Mouse (Mus musculus) Patski (cell line): ENCODE results near the gene Olfr361. TPM values are rescaled to one million over a fixed set of nuclear protein-coding genes. Genes with fewer than 3 reads are reported as not detected.
"Not testable (repeated sequence)": the region's sequence is repeated elsewhere in the genome, so short reads cannot be mapped to it uniquely, and the experiment has no call there.

Experiments
- ATAC-seq: fragments of 100-300 bp; one replicate; pipeline ENCODE4 v1.8.0; 2021
- CTCF ChIA-PET: fragments of 350-600 bp; sonication (Branson Sonifier 250); formaldehyde crosslinking; loops from one replicate; lab custom pipeline; 2022; ENCODE audit warnings: inconsistent platforms; lab: Charles Lee
- POLR2A ChIA-PET: fragments of 350-600 bp; sonication (Branson Sonifier 250); formaldehyde crosslinking; loops from one replicate; lab custom pipeline; 2022; ENCODE audit warnings: antibody characterized with exemption, inconsistent platforms; lab: Charles Lee
- DNase-seq: peaks from one replicate; pipeline ENCODE4 v3.0.0-alpha.2; 2011; ENCODE audit warnings: low read depth, low spot score
- H3K27me3 ChIP-seq: fragments of 371-371 bp; one replicate; pipeline ENCODE4 v1.5.1; 2021
- CTCF ChIP-seq: fragments of 100-300 bp; IDR thresholded peaks from one replicate; pipeline ENCODE4 v1.5.1; 2021
- in situ Hi-C: fragments of 300-500 bp; cut with MboI; formaldehyde crosslinking; loops from 3 replicates; pipeline ENCODE4 v1.11.1; 2018; ENCODE audit warnings: low pct_unique_long_range_greater_than_20kb, mixed read lengths
- polyA plus RNA-seq: library from polyadenylated mRNA; unstranded; gene quantifications from one replicate; pipeline ENCODE4 v1.2.3, GENCODE M21; 2021

The Olfr361 gene
- polyA plus RNA-seq: not detected

- in situ Hi-C loops: not testable (repeated sequence)
These were observed at the start of gene Olfr361 for GRCm38 (mm10) chr2:37089190-37089589. Olfr361 (minus strand) TSS chr2:37089290.

GRCm38 (mm10) chr2:37117810-37118209 is 28.7 kb upstream of the Olfr361 start, which contains the start of gene Olfr362:
Olfr362 (minus strand) TSS chr2:37117910.
- ATAC-seq (no peak), DNase-seq (no peak)
- POLR2A ChIA-PET: no interaction called here
- H3K27me3 ChIP-seq: no peaks in the 10 kb centered on the region
- in situ Hi-C loops: no loop called here
- CTCF ChIA-PET: no interaction called here
- no peak for TF ChIP-seq CTCF

More at GRCm38 (mm10) chr2:37089190-37089589, at the start of gene Olfr361:
- POLR2A ChIA-PET, H3K27me3 ChIP-seq, ATAC-seq, DNase-seq, CTCF ChIA-PET: not testable (repeated sequence)

GRCm38 (mm10) chr2:37065446-37065845 is 23.6 kb downstream of the Olfr361 start, which contains the start of gene Olfr360:
Olfr360 (plus strand) TSS chr2:37065746.
- in situ Hi-C loops: no loop called here
- DNase-seq (no peak), ATAC-seq (no peak)
- no peaks in the 10 kb centered on the region for H3K27me3 ChIP-seq
- TF ChIP-seq CTCF: no peak
- POLR2A ChIA-PET: no interaction called here
- CTCF ChIA-PET: no interaction called here

Other genes with a start within 250 kb of the Olfr361 start
- gene Olfr350, start 243.0 kb downstream of the Olfr361 start, polyA plus RNA-seq: not detected
- gene Olfr351, start 226.6 kb downstream of the Olfr361 start, polyA plus RNA-seq: 0.06 TPM
- gene Olfr352, start 220.8 kb downstream of the Olfr361 start, polyA plus RNA-seq: not detected
- not detected for gene Olfr353, start 196.4 kb downstream of the Olfr361 start, polyA plus RNA-seq
- not detected for gene Olfr354, start 183.6 kb downstream of the Olfr361 start, polyA plus RNA-seq
- not detected for gene Olfr355, start 160.4 kb downstream of the Olfr361 start, polyA plus RNA-seq
- not detected for gene Olfr356, start 152.2 kb downstream of the Olfr361 start, polyA plus RNA-seq
- not detected for gene Olfr357, start 95.5 kb downstream of the Olfr361 start, polyA plus RNA-seq
- not detected for gene Olfr358, start 80.0 kb downstream of the Olfr361 start, polyA plus RNA-seq
- gene Olfr360, start 23.5 kb downstream of the Olfr361 start, polyA plus RNA-seq: not detected
- not detected for gene Olfr362, start 28.6 kb upstream of the Olfr361 start, polyA plus RNA-seq
- not detected for gene Olfr364-ps1, start 50.0 kb upstream of the Olfr361 start, polyA plus RNA-seq
- gene Olfr365, start 98.9 kb upstream of the Olfr361 start, polyA plus RNA-seq: not detected
- not detected for gene Olfr366, start 122.3 kb upstream of the Olfr361 start, polyA plus RNA-seq
- gene Olfr368, start 237.2 kb upstream of the Olfr361 start, polyA plus RNA-seq: not detected